ENCODE assay signal across 14 mouse cellular contexts in genomic region chr1:91624531-91625300, GRCm38 (mm10).
DNase-seq lines count a peak whose midpoint lies in the region; ATAC-seq and TF ChIP-seq lines count a peak whose summit lies in the region.
"Had no signal": no experiment of that assay in that cellular context is flagged by ENCODE, and none has a peak within 500 bp of the region (broad histone marks: within the 10 kb centered on the region; RNA-seq: fewer than 3 reads in every experiment).

No protein-coding gene starts in this region.

- H3K27me3 ChIP-seq in hindbrain, embryonic 16.5 days (replicated peaks; ENCODE audit: control insufficient read depth, insufficient read depth, low read length), result no peaks in the 10 kb centered on the region
- no peaks in the 10 kb centered on the region for H3K27me3 ChIP-seq in hindbrain, embryonic 13.5 days
- peaks cover 4% of the 10 kb centered on the region; the same call in 1 of the 2 replicates for H3K27me3 ChIP-seq in limb, embryonic 12.5 days
- no peaks in the 10 kb centered on the region for H3K27me3 ChIP-seq in stomach, postnatal 0 days (ENCODE audit: control insufficient read depth, insufficient read depth, low read length)
- H3K27me3 ChIP-seq: forebrain, embryonic 13.5 days; liver, embryonic 15.5 days had no signal

- peaks cover 3% of the 10 kb centered on the region; the same call in 1 of the 2 replicates for H3K4me1 ChIP-seq in hindbrain, embryonic 16.5 days (ENCODE audit: control insufficient read depth, insufficient read depth, low read depth, low read length)
- H3K4me1 ChIP-seq in hindbrain, embryonic 13.5 days (replicated peaks), result no peaks in the 10 kb centered on the region
- H3K4me1 ChIP-seq in limb, embryonic 12.5 days (replicated peaks), result peaks cover 29% of the 10 kb centered on the region
- no peaks in the 10 kb centered on the region; the same call in 1 of the 2 replicates for H3K4me1 ChIP-seq in stomach, postnatal 0 days (replicated peaks; ENCODE audit: control insufficient read depth, insufficient read depth)
- H3K4me1 ChIP-seq: forebrain, embryonic 13.5 days; liver, embryonic 15.5 days had no signal

- no peak for TF ChIP-seq CTCF in stomach, postnatal 0 days (IDR thresholded peaks at IDR 0.05; ENCODE audit: low read depth)

- WGBS in hindbrain, embryonic 16.5 days, result 73% methylated on average over 11 of the region's 11 CpGs
- WGBS in hindbrain, embryonic 13.5 days, result 77% methylated on average over 11 of the region's 11 CpGs
- 75% methylated on average over 11 of the region's 11 CpGs for WGBS in limb, embryonic 12.5 days
- WGBS in stomach, postnatal 0 days, result 42% methylated on average over 11 of the region's 11 CpGs

- H3K36me3 ChIP-seq in hindbrain, embryonic 16.5 days (ENCODE audit: control insufficient read depth, insufficient read depth, low read length), result no peaks in the 10 kb centered on the region
- H3K36me3 ChIP-seq in hindbrain, embryonic 13.5 days, result no peaks in the 10 kb centered on the region
- H3K36me3 ChIP-seq in limb, embryonic 12.5 days, result no peaks in the 10 kb centered on the region
- no peaks in the 10 kb centered on the region for H3K36me3 ChIP-seq in stomach, postnatal 0 days (ENCODE audit: control insufficient read depth, insufficient read depth, low read length)
- H3K36me3 ChIP-seq: liver, embryonic 15.5 days had no signal

- 0 out of 2 replicates have a peak, but pooled peaks have one; percentile 17 for ATAC-seq in hindbrain, embryonic 16.5 days
- no peak for ATAC-seq in hindbrain, embryonic 13.5 days (ENCODE audit: low FRiP score)
- no peak for ATAC-seq in limb, embryonic 12.5 days (ENCODE audit: insufficient number of reproducible peaks, insufficient read depth, low FRiP score, low TSS enrichment, low read depth)
- ATAC-seq in stomach, postnatal 0 days (ENCODE audit: low FRiP score, low TSS enrichment), result peak; percentile 65; the same call in 1 of the 2 replicates
- ATAC-seq: forebrain, embryonic 13.5 days; inflammation-experienced regulatory T-cells, adult 6 months had no signal

- H3K9me3 ChIP-seq in hindbrain, embryonic 16.5 days (ENCODE audit: control insufficient read depth, low read length), result no peaks in the 10 kb centered on the region
- no peaks in the 10 kb centered on the region for H3K9me3 ChIP-seq in hindbrain, embryonic 13.5 days
- no peaks in the 10 kb centered on the region for H3K9me3 ChIP-seq in limb, embryonic 12.5 days
- H3K9me3 ChIP-seq in stomach, postnatal 0 days (ENCODE audit: control insufficient read depth, low read length), result no peaks in the 10 kb centered on the region
- H3K9me3 ChIP-seq: forebrain, embryonic 13.5 days; liver, embryonic 15.5 days had no signal

- H3K9ac ChIP-seq in hindbrain, embryonic 16.5 days (ENCODE audit: low read depth, low read length), result no peak overlapping the region
- H3K9ac ChIP-seq in hindbrain, embryonic 13.5 days, result no peak overlapping the region
- H3K9ac ChIP-seq in limb, embryonic 12.5 days (replicated peaks), result no peak overlapping the region
- H3K9ac ChIP-seq in stomach, postnatal 0 days (ENCODE audit: low read length), result no peak overlapping the region
- H3K9ac ChIP-seq: forebrain, embryonic 13.5 days; liver, embryonic 15.5 days had no signal

- H3K4me2 ChIP-seq in hindbrain, embryonic 16.5 days (ENCODE audit: low read length), result no peak overlapping the region
- H3K4me2 ChIP-seq in hindbrain, embryonic 13.5 days, result no peak overlapping the region
- H3K4me2 ChIP-seq in limb, embryonic 12.5 days, result no peak overlapping the region
- H3K4me2 ChIP-seq in stomach, postnatal 0 days (replicated peaks; ENCODE audit: low read depth), result no peak overlapping the region
- H3K4me2 ChIP-seq: forebrain, embryonic 13.5 days; liver, embryonic 15.5 days had no signal

- H3K27ac ChIP-seq in hindbrain, embryonic 16.5 days (ENCODE audit: low read depth, low read length), result no peak overlapping the region
- no peak overlapping the region for H3K27ac ChIP-seq in hindbrain, embryonic 13.5 days
- 0 out of 2 replicates have a peak overlapping the region, but pooled peaks have one; percentile 50 for H3K27ac ChIP-seq in limb, embryonic 12.5 days
- H3K27ac ChIP-seq in stomach, postnatal 0 days (replicated peaks), result peak overlapping the region; percentile 85
- H3K27ac ChIP-seq: forebrain, embryonic 13.5 days; gastrocnemius, adult 2 months; liver, embryonic 15.5 days had no signal

- no peak for TF ChIP-seq EP300 in stomach, postnatal 0 days (optimal IDR thresholded peaks at IDR 0.05)

- DNase-seq in thymus, postnatal 4 days, result peak; percentile 35
- no peak for DNase-seq in thymus, postnatal 0 days (ENCODE audit: low spot score)
- DNase-seq in stomach, postnatal 0 days (ENCODE audit: low spot score), result no peak
- DNase-seq in cerebellum, adult 18-20 months, result no peak
- no peak for DNase-seq in adrenal gland, adult 8-10 months
- DNase-seq: adrenal gland, postnatal 25 days; gastrocnemius, adult 2 months; right cerebral cortex, postnatal 14 days had no signal

- H3K4me3 ChIP-seq in hindbrain, embryonic 16.5 days (ENCODE audit: low read length), result no peak overlapping the region
- H3K4me3 ChIP-seq in hindbrain, embryonic 13.5 days, result no peak overlapping the region
- H3K4me3 ChIP-seq in limb, embryonic 12.5 days (replicated peaks), result no peak overlapping the region
- H3K4me3 ChIP-seq in stomach, postnatal 0 days (ENCODE audit: low read depth, low read length), result no peak overlapping the region
- H3K4me3 ChIP-seq: forebrain, embryonic 13.5 days; gastrocnemius, adult 2 months; liver, embryonic 15.5 days had no signal

Comparison
In these comparisons a context has a peak if more than half of its experiments do, and no peak if none do; other contexts are left out.
1. ATAC-seq: peak in hindbrain, embryonic 16.5 days (single experiment) and stomach, postnatal 0 days (single experiment); none in hindbrain, embryonic 13.5 days (single experiment) and limb, embryonic 12.5 days (single experiment).
2. H3K27ac ChIP-seq: peak in limb, embryonic 12.5 days (single experiment) and stomach, postnatal 0 days (single experiment); none in hindbrain, embryonic 16.5 days (single experiment) and hindbrain, embryonic 13.5 days (single experiment).